Mouse (Mus musculus) megakaryocyte, embryonic 14.5 days (primary cell): Measurements from ENCODE around the gene BC030867.

Experiments
- FLI1 ChIP-seq: IDR thresholded peaks from 2 replicates; pipeline ENCODE4 v1.6.1; 2012; ENCODE audit warnings: low read length, inconsistent platforms, mixed read lengths
- GATA1 ChIP-seq: IDR thresholded peaks from 3 replicates; pipeline ENCODE4 v1.6.1; 2012; ENCODE audit warnings: mixed read lengths, low read length, inconsistent platforms, borderline replicate concordance

GRCm38 (mm10) chr11:102199856-102200255 lies 48.8 kb upstream of the BC030867 start:
- TF ChIP-seq GATA1 (no peak), FLI1 (no peak)
